Mouse (Mus musculus): ENCODE measurements around the gene Dmrtc1a. TPM values are rescaled to one million over a fixed set of nuclear protein-coding genes. Genes with fewer than 3 reads are reported as not detected.
"Not testable (repeated sequence)": the region's sequence is repeated elsewhere in the genome, so short reads cannot be mapped to it uniquely, and the experiment has no call there.

The Dmrtc1a gene
- polyA plus RNA-seq, 1 experiment from 2014 or later = 1.8 TPM

DNA sequence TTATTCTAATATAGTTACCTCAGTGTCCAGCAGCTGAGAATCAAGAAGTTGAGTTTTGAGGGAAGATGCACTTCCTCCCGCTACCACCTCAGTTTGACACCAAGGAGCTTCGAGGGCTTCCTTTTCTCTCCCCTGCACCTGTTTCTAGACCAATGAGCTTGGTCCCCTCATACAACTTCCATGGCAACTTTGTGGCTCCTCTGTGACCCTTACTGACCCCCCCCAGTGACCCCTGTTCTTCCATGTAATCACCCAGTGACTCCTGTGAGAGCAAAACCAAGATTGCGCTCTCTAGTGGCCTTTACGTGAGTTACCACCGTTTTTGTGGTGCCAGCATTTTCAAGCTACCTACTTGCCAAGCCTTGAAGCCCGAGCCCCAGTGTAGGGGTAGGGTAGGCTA lies 40.6 kb downstream of the Dmrtc1a start, which contains the start of gene 1700031F05Rik:
1700031F05Rik (minus strand) TSS at position 101 of the 400 bp plus-strand sequence.
- WGBS = 84% methylated on average over 5 of the region's 6 CpGs
- Histone ChIP-seq H3K36me3 (ENCODE audit: control insufficient read depth, insufficient read depth) (no peaks in the 10 kb centered on the region), H3K4me1 (replicated peaks; ENCODE audit: control insufficient read depth, insufficient read depth, low read length) (no peaks in the 10 kb centered on the region), H3K9ac (replicated peaks; ENCODE audit: low read depth, low read length) (no peak within 1 kb of the TSS), H3K27me3 (replicated peaks; ENCODE audit: control insufficient read depth, insufficient read depth, low read length) (no peaks in the 10 kb centered on the region), H3K27ac (ENCODE audit: low read length) (no peak within 1 kb of the TSS), H3K9me3 (ENCODE audit: control insufficient read depth, low read length) (no peaks in the 10 kb centered on the region), H3K4me3 (replicated peaks; ENCODE audit: low read length) (no peak within 1 kb of the TSS), H3K4me2 (ENCODE audit: low read length) (no peak within 1 kb of the TSS)
- no peak for ATAC-seq

GRCm38 (mm10) chrX:102854516-102854915 lies 54.0 kb downstream of the Dmrtc1a start, which contains the start of gene Dmrtc1c2:
Dmrtc1c2 (minus strand) TSS chrX:102854616.
- H3K9ac ChIP-seq (replicated peaks; ENCODE audit: low read depth, low read length); H3K4me3 ChIP-seq (replicated peaks; ENCODE audit: low read length); H3K27ac ChIP-seq (ENCODE audit: low read length); H3K27me3 ChIP-seq (replicated peaks; ENCODE audit: control insufficient read depth, insufficient read depth, low read length); ATAC-seq; H3K4me1 ChIP-seq (replicated peaks; ENCODE audit: control insufficient read depth, insufficient read depth, low read length); H3K36me3 ChIP-seq (ENCODE audit: control insufficient read depth, insufficient read depth); H3K4me2 ChIP-seq (ENCODE audit: low read length); H3K9me3 ChIP-seq (ENCODE audit: control insufficient read depth, low read length): not testable (repeated sequence)
- WGBS = 83% methylated on average over 1 of the region's 13 CpGs

Other genes with a start within 250 kb of the Dmrtc1a start
- not detected in 2 replicates for gene Gm3880, start 221.7 kb downstream of the Dmrtc1a start, polyA plus RNA-seq (2015; fragmentation: Nextera tagmentation; extraction: Ambion mirVana)
- gene Gm9112, start 201.1 kb downstream of the Dmrtc1a start, polyA plus RNA-seq (2015; fragmentation: Nextera tagmentation; extraction: Ambion mirVana) = not detected in 2 replicates
- not detected in 2 replicates for gene Dmrtc1b, start 200.8 kb downstream of the Dmrtc1a start, polyA plus RNA-seq (2015; fragmentation: Nextera tagmentation; extraction: Ambion mirVana)
- not detected in 2 replicates for gene Dmrtc1c1, start 105.7 kb downstream of the Dmrtc1a start, polyA plus RNA-seq (2015; fragmentation: Nextera tagmentation; extraction: Ambion mirVana)
- gene Dmrtc1c2, start 54.1 kb downstream of the Dmrtc1a start, polyA plus RNA-seq (2015; fragmentation: Nextera tagmentation; extraction: Ambion mirVana) = not detected in 2 replicates
- gene 1700031F05Rik, start 40.7 kb downstream of the Dmrtc1a start, polyA plus RNA-seq (2015; fragmentation: Nextera tagmentation; extraction: Ambion mirVana) = not detected in 2 replicates
- gene 1700011M02Rik, start 218 bp upstream of the Dmrtc1a start, polyA plus RNA-seq (2015; fragmentation: Nextera tagmentation; extraction: Ambion mirVana) = not detected in 2 replicates
- not detected in 2 replicates for gene 1700018G05Rik, start 19.7 kb upstream of the Dmrtc1a start, polyA plus RNA-seq (2015; fragmentation: Nextera tagmentation; extraction: Ambion mirVana)